Mouse (Mus musculus) kidney, adult 2 months (tissue): ENCODE results near the gene Crtc3.

Experiments
- CTCF ChIP-seq: fragments of 200-500 bp; conservative IDR thresholded peaks from 2 replicates; pipeline ENCODE4 v1.5.1; 2011; ENCODE audit warnings: low read depth, mild to moderate bottlenecking, control low read depth, low read length, moderate library complexity, mixed read lengths; ENCODE audit not compliant: insufficient read depth, insufficient read length
- POLR2A ChIP-seq: fragments of 200-500 bp; IDR thresholded peaks from one replicate; pipeline ENCODE4 v1.6.1; 2011; ENCODE audit warnings: low read depth, low read length, control low read depth

- TF ChIP-seq CTCF (no peak), POLR2A (no peak)
Measured at GRCm38 (mm10) chr7:80589054-80589746, 99.5 kb downstream of the Crtc3 start.
